Mouse (Mus musculus): ENCODE data around the gene Zfp423. TPM values are rescaled to one million over a fixed set of nuclear protein-coding genes. Genes with fewer than 3 reads are reported as not detected.

Zfp423 gene
- polyA plus RNA-seq, 1 experiment from 2014 or later: 2.1 TPM

GRCm38 (mm10) chr8:87875452-87875851, 83.9 kb downstream of the Zfp423 start:
- TF ChIP-seq CTCF (IDR thresholded peaks at IDR 0.05) (no peak), EP300 (IDR thresholded peaks at IDR 0.05) (no peak)
- WGBS: 34% methylated on average over 10 of the region's 10 CpGs
- no peaks in the 10 kb centered on the region for H3K9me3 ChIP-seq (ENCODE audit: low read length)
- no peaks in the 10 kb centered on the region for H3K4me1 ChIP-seq (ENCODE audit: insufficient read depth, low read depth, low read length)
- H3K9ac ChIP-seq (replicated peaks; ENCODE audit: low read depth): no peak overlapping the region
- H3K36me3 ChIP-seq (ENCODE audit: insufficient read depth, low read length): no peaks in the 10 kb centered on the region
- no peak overlapping the region for H3K4me3 ChIP-seq (ENCODE audit: low read depth, low read length)
- H3K27me3 ChIP-seq (replicated peaks; ENCODE audit: insufficient read depth, low read length): no peaks in the 10 kb centered on the region
- H3K27ac ChIP-seq (ENCODE audit: low read length): no peak overlapping the region
- peak; percentile 30 for ATAC-seq
- peak; percentile 35 for DNase-seq (ENCODE audit: low spot score)
- no peak overlapping the region for H3K4me2 ChIP-seq (replicated peaks; ENCODE audit: low read depth, low read length)

GRCm38 (mm10) chr8:87872987-87873550, 86.3 kb downstream of the Zfp423 start:
- Histone ChIP-seq H3K27me3 (replicated peaks; ENCODE audit: insufficient read depth, low read length) (no peaks in the 10 kb centered on the region), H3K9me3 (ENCODE audit: low read length) (no peaks in the 10 kb centered on the region), H3K9ac (replicated peaks; ENCODE audit: low read depth) (no peak overlapping the region), H3K4me3 (ENCODE audit: low read depth, low read length) (no peak overlapping the region), H3K4me1 (ENCODE audit: insufficient read depth, low read depth, low read length) (no peaks in the 10 kb centered on the region), H3K27ac (ENCODE audit: low read length) (no peak overlapping the region), H3K36me3 (ENCODE audit: insufficient read depth, low read length) (no peaks in the 10 kb centered on the region), H3K4me2 (replicated peaks; ENCODE audit: low read depth, low read length) (no peak overlapping the region)
- 66% methylated on average over 14 of the region's 14 CpGs for WGBS
- ATAC-seq (no peak), DNase-seq (ENCODE audit: low spot score) (no peak)
- TF ChIP-seq CTCF (IDR thresholded peaks at IDR 0.05) (no peak), EP300 (IDR thresholded peaks at IDR 0.05) (no peak)

- H3K4me1 ChIP-seq (ENCODE audit: insufficient read depth, low read depth, low read length): no peaks in the 10 kb centered on the region
- H3K4me2 ChIP-seq (replicated peaks; ENCODE audit: low read depth, low read length): no peak overlapping the region
- no peaks in the 10 kb centered on the region for H3K27me3 ChIP-seq (replicated peaks; ENCODE audit: insufficient read depth, low read length)
- H3K4me3 ChIP-seq (ENCODE audit: low read depth, low read length): no peak overlapping the region
- no peaks in the 10 kb centered on the region for H3K36me3 ChIP-seq (ENCODE audit: insufficient read depth, low read length)
- H3K9me3 ChIP-seq (ENCODE audit: low read length): no peaks in the 10 kb centered on the region
- TF ChIP-seq EP300 (IDR thresholded peaks at IDR 0.05) (no peak), CTCF (IDR thresholded peaks at IDR 0.05) (no peak)
- H3K9ac ChIP-seq (replicated peaks; ENCODE audit: low read depth): no peak overlapping the region
- 80% methylated on average over 6 of the region's 6 CpGs for WGBS
- no peak for DNase-seq (ENCODE audit: low spot score)
- H3K27ac ChIP-seq (ENCODE audit: low read length): no peak overlapping the region
- no peak for ATAC-seq
Measured at GRCm38 (mm10) chr8:87872356-87872930, 87.0 kb downstream of the Zfp423 start.

GRCm38 (mm10) chr8:87866586-87866985, 92.8 kb downstream of the Zfp423 start:
- Histone ChIP-seq H3K36me3 (ENCODE audit: insufficient read depth, low read length) (no peaks in the 10 kb centered on the region), H3K27ac (ENCODE audit: low read length) (no peak overlapping the region), H3K4me3 (ENCODE audit: low read depth, low read length) (no peak overlapping the region), H3K4me1 (ENCODE audit: insufficient read depth, low read depth, low read length) (no peaks in the 10 kb centered on the region), H3K9ac (replicated peaks; ENCODE audit: low read depth) (no peak overlapping the region), H3K27me3 (replicated peaks; ENCODE audit: insufficient read depth, low read length) (no peaks in the 10 kb centered on the region), H3K9me3 (ENCODE audit: low read length) (no peaks in the 10 kb centered on the region), H3K4me2 (replicated peaks; ENCODE audit: low read depth, low read length) (no peak overlapping the region)
- DNase-seq (ENCODE audit: low spot score): no peak
- no peak for ATAC-seq
- 82% methylated on average over 6 of the region's 6 CpGs for WGBS
- TF ChIP-seq EP300 (IDR thresholded peaks at IDR 0.05) (no peak), CTCF (IDR thresholded peaks at IDR 0.05) (no peak)

DNA sequence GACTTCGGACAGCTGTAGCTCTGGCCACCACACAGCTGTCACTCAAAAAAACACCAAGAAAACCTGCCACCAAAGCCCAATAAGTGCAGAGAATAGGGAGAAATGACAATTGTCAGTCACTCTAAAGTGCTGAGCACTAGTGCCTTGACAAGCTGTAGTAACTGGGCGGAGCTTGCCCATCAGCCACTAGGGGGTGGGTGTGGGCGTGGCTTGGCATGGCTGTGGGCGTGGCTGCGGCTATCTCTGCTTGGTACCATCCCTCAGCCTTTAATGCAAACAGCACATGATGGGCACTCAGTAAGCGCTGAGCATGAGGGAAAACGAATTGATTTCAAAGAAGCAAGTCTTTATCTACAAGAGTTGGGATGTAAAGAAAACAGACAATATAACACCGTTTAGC, 95.2 kb downstream of the Zfp423 start:
- H3K9me3 ChIP-seq (ENCODE audit: low read length): no peaks in the 10 kb centered on the region
- DNase-seq (ENCODE audit: low spot score): no peak
- no peak overlapping the region for H3K9ac ChIP-seq (replicated peaks; ENCODE audit: low read depth)
- TF ChIP-seq EP300 (IDR thresholded peaks at IDR 0.05): no peak
- peak; percentile 25; the same call in 1 of the 2 replicates for TF ChIP-seq CTCF (IDR thresholded peaks at IDR 0.05)
- no peaks in the 10 kb centered on the region for H3K4me1 ChIP-seq (ENCODE audit: insufficient read depth, low read depth, low read length)
- H3K4me3 ChIP-seq (ENCODE audit: low read depth, low read length): no peak overlapping the region
- H3K27ac ChIP-seq (ENCODE audit: low read length): no peak overlapping the region
- H3K4me2 ChIP-seq (replicated peaks; ENCODE audit: low read depth, low read length): no peak overlapping the region
- H3K36me3 ChIP-seq (ENCODE audit: insufficient read depth, low read length): no peaks in the 10 kb centered on the region
- WGBS: 71% methylated on average over 8 of the region's 8 CpGs
- ATAC-seq: no peak
- H3K27me3 ChIP-seq (replicated peaks; ENCODE audit: insufficient read depth, low read length): no peaks in the 10 kb centered on the region

DNA sequence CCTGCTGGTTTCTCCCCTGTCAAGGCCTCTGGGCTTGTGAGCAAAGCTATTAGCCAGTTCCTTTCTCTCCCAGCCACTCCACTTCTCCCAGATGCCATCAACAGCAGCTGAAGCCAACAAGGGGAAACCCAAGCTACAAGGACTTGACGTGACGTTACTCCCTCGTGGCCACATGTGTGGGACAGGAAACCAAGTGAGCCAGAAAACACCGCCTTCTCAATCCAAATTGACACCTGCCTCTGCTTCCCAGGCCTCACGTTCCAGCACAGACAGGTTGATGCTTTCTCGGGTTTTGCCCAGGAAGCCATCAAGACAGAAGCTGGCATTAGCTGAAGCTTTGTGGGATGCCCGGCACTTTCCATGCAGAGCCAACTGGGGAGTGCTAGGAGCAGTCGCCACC, 96.3 kb downstream of the Zfp423 start:
- Histone ChIP-seq H3K4me1 (ENCODE audit: insufficient read depth, low read depth, low read length) (no peaks in the 10 kb centered on the region), H3K27me3 (replicated peaks; ENCODE audit: insufficient read depth, low read length) (no peaks in the 10 kb centered on the region), H3K4me2 (replicated peaks; ENCODE audit: low read depth, low read length) (no peak overlapping the region), H3K9me3 (ENCODE audit: low read length) (no peaks in the 10 kb centered on the region), H3K9ac (replicated peaks; ENCODE audit: low read depth) (no peak overlapping the region), H3K27ac (ENCODE audit: low read length) (no peak overlapping the region), H3K36me3 (ENCODE audit: insufficient read depth, low read length) (no peaks in the 10 kb centered on the region), H3K4me3 (ENCODE audit: low read depth, low read length) (no peak overlapping the region)
- no peak for DNase-seq (ENCODE audit: low spot score)
- no peak for ATAC-seq
- 87% methylated on average over 8 of the region's 8 CpGs for WGBS
- TF ChIP-seq CTCF (IDR thresholded peaks at IDR 0.05): no peak
- no peak for TF ChIP-seq EP300 (IDR thresholded peaks at IDR 0.05)

Data from lung, postnatal 0 days (tissue).